Mouse (Mus musculus) myocyte (in vitro differentiated cells): ENCODE results near the gene Cpn2. TPM values are rescaled to one million over a fixed set of nuclear protein-coding genes. Genes with fewer than 3 reads are reported as not detected.

Experiments
- H3K27me3 ChIP-seq: one replicate; pipeline ENCODE4 v1.6.1; 2011; ENCODE audit not compliant: control insufficient read depth, insufficient read depth, insufficient read length
- H3K36me3 ChIP-seq: one replicate; pipeline ENCODE4 v1.6.1; 2011; ENCODE audit not compliant: control insufficient read depth, insufficient read depth
- H3K4me2 ChIP-seq: one replicate; pipeline ENCODE4 v1.6.1; 2011; ENCODE audit warnings: low read depth, control low read depth
- H3K4me3 ChIP-seq: one replicate; pipeline ENCODE4 v1.5.1; 2011; ENCODE audit warnings: mild to moderate bottlenecking, control low read depth, moderate library complexity
- H3K79me2 ChIP-seq: one replicate; pipeline ENCODE4 v1.6.1; 2011; ENCODE audit not compliant: control insufficient read depth, insufficient read depth
- H3ac ChIP-seq: one replicate; pipeline ENCODE4 v1.6.1; 2011; ENCODE audit not compliant: control insufficient read depth, insufficient read length
- CEBPB ChIP-seq: IDR thresholded peaks from 2 replicates; pipeline ENCODE4 v1.6.1; 2011; ENCODE audit warnings: mild to moderate bottlenecking, moderate library complexity; ENCODE audit not compliant: poor library complexity, insufficient read depth, severe bottlenecking
- E2F4 ChIP-seq: IDR thresholded peaks from one replicate; pipeline ENCODE4 v1.6.1; 2011; ENCODE audit warnings: mild to moderate bottlenecking, control low read depth, moderate library complexity; ENCODE audit not compliant: insufficient read depth
- MAX ChIP-seq: IDR thresholded peaks from one replicate; pipeline ENCODE4 v1.6.1; 2011; ENCODE audit warnings: low read depth, mild to moderate bottlenecking, control low read depth
- MYOD1 ChIP-seq, 3 experiments: IDR thresholded peaks; one replicate each; pipeline ENCODE4 v1.6.1; 2011; ENCODE audit warnings: control low read depth in 2 of 3, low read depth in 2 of 3, mild to moderate bottlenecking in 2 of 3, moderate library complexity in 1 of 3; ENCODE audit not compliant: insufficient read length in 2 of 3, control insufficient read depth in 1 of 3
- MYOG ChIP-seq, 3 experiments: IDR thresholded peaks; one replicate each; pipeline ENCODE4 v1.6.1; 2011; ENCODE audit warnings: control low read depth in 2 of 3, low read depth in 2 of 3, mild to moderate bottlenecking in 2 of 3; ENCODE audit not compliant: insufficient read length in 2 of 3, control insufficient read depth in 1 of 3, insufficient read depth in 1 of 3
- POLR2A ChIP-seq: IDR thresholded peaks from one replicate; pipeline ENCODE4 v1.6.1; 2011; ENCODE audit warnings: low read depth, mild to moderate bottlenecking, control low read depth, moderate library complexity; ENCODE audit not compliant: insufficient read length
- POLR2AphosphoS2 ChIP-seq: IDR thresholded peaks from one replicate; pipeline ENCODE4 v1.6.1; 2011; ENCODE audit warnings: low read depth, control low read depth; ENCODE audit not compliant: insufficient read length
- REST ChIP-seq: IDR thresholded peaks from one replicate; pipeline ENCODE4 v1.6.1; 2011; ENCODE audit warnings: mild to moderate bottlenecking, control low read depth, moderate library complexity; ENCODE audit not compliant: insufficient read depth, insufficient read length
- SRF ChIP-seq: IDR thresholded peaks from one replicate; pipeline ENCODE4 v1.6.1; 2011; ENCODE audit warnings: low read depth; ENCODE audit not compliant: control insufficient read depth, insufficient read length
- TCF12 ChIP-seq: IDR thresholded peaks from one replicate; pipeline ENCODE4 v1.6.1; 2011; ENCODE audit warnings: mild to moderate bottlenecking, control low read depth; ENCODE audit not compliant: poor library complexity, insufficient read depth, severe bottlenecking
- TCF3 ChIP-seq: IDR thresholded peaks from one replicate; pipeline ENCODE4 v1.6.1; 2011; ENCODE audit warnings: low read depth, control low read depth; ENCODE audit not compliant: insufficient read length
- USF1 ChIP-seq: IDR thresholded peaks from one replicate; pipeline ENCODE4 v1.6.1; 2011; ENCODE audit warnings: low read depth, mild to moderate bottlenecking, control low read depth, moderate library complexity
- polyA plus RNA-seq: library from polyadenylated mRNA; unstranded; fragments of >200 nt; fragmentation: generic; extraction: Trizol; gene quantifications from one replicate; pipeline ENCODE4 v1.2.1, GENCODE M21; 2012; ENCODE audit warnings: missing spikeins

Gene Cpn2
- polyA plus RNA-seq, 1 experiment: not detected

- H3K36me3 ChIP-seq: no peaks in the 10 kb centered on the region
- no peak overlapping the region for H3K4me2 ChIP-seq
- H3K79me2 ChIP-seq: no peaks in the 10 kb centered on the region
- H3ac ChIP-seq: no peak overlapping the region
- TF ChIP-seq USF1 (no peak), MYOD1 (IDR thresholded peaks at IDR 0.05; ENCODE audit: control insufficient read depth in 1 of 3, insufficient read length in 2 of 3, low read depth in 2 of 3) (no peak), MAX (no peak), TCF3 (no peak), POLR2AphosphoS2 (no peak), REST (no peak), TCF12 (no peak), MYOG (IDR thresholded peaks at IDR 0.05; ENCODE audit: control insufficient read depth in 1 of 3, insufficient read depth in 1 of 3, insufficient read length in 2 of 3, low read depth in 2 of 3) (no peak), SRF (no peak), POLR2A (no peak), CEBPB (no peak), E2F4 (no peak)
- H3K27me3 ChIP-seq: peaks cover 4% of the 10 kb centered on the region
- no peak overlapping the region for H3K4me3 ChIP-seq
These were observed 12.2 kb downstream of the Cpn2 start for GRCm38 (mm10) chr16:30255061-30255460.

- Histone ChIP-seq H3K4me2 (no peak overlapping the region), H3K36me3 (no peaks in the 10 kb centered on the region), H3K4me3 (no peak overlapping the region), H3ac (no peak overlapping the region), H3K27me3 (peaks cover 4% of the 10 kb centered on the region), H3K79me2 (no peaks in the 10 kb centered on the region)
- no peak for TF ChIP-seq MYOD1 (IDR thresholded peaks at IDR 0.05; ENCODE audit: control insufficient read depth in 1 of 3, insufficient read length in 2 of 3, low read depth in 2 of 3)
- no peak for TF ChIP-seq REST
- TF ChIP-seq POLR2AphosphoS2: no peak
- TF ChIP-seq USF1: no peak
- TF ChIP-seq POLR2A: no peak
- TF ChIP-seq MYOG (IDR thresholded peaks at IDR 0.05; ENCODE audit: control insufficient read depth in 1 of 3, insufficient read depth in 1 of 3, insufficient read length in 2 of 3, low read depth in 2 of 3): no peak
These were observed 13.4 kb downstream of the Cpn2 start for GRCm38 (mm10) chr16:30253900-30254299.

GRCm38 (mm10) chr16:30253374-30253773 is 13.9 kb downstream of the Cpn2 start:
- TF ChIP-seq MYOG (IDR thresholded peaks at IDR 0.05; ENCODE audit: control insufficient read depth in 1 of 3, insufficient read depth in 1 of 3, insufficient read length in 2 of 3, low read depth in 2 of 3): no peak
- TF ChIP-seq MYOD1 (IDR thresholded peaks at IDR 0.05; ENCODE audit: control insufficient read depth in 1 of 3, insufficient read length in 2 of 3, low read depth in 2 of 3): no peak
- Histone ChIP-seq H3K4me2 (no peak overlapping the region), H3K27me3 (peaks cover 4% of the 10 kb centered on the region), H3K36me3 (no peaks in the 10 kb centered on the region), H3K79me2 (no peaks in the 10 kb centered on the region), H3ac (no peak overlapping the region), H3K4me3 (no peak overlapping the region)

GRCm38 (mm10) chr16:30252003-30252418 is 15.3 kb downstream of the Cpn2 start:
- peaks cover 4% of the 10 kb centered on the region for H3K27me3 ChIP-seq
- no peak overlapping the region for H3ac ChIP-seq
- TF ChIP-seq E2F4: no peak
- TF ChIP-seq MYOG (IDR thresholded peaks at IDR 0.05; ENCODE audit: control insufficient read depth in 1 of 3, insufficient read depth in 1 of 3, insufficient read length in 2 of 3, low read depth in 2 of 3): peak in 1 of 3 experiments; percentile 8
- H3K4me3 ChIP-seq: peak overlapping the region; percentile 7
- H3K36me3 ChIP-seq: no peaks in the 10 kb centered on the region
- H3K79me2 ChIP-seq: no peaks in the 10 kb centered on the region
- H3K4me2 ChIP-seq: peak overlapping the region; percentile 77

- Histone ChIP-seq H3K4me2 (no peak overlapping the region), H3ac (no peak overlapping the region), H3K4me3 (no peak overlapping the region), H3K79me2 (no peaks in the 10 kb centered on the region), H3K36me3 (no peaks in the 10 kb centered on the region), H3K27me3 (peaks cover 4% of the 10 kb centered on the region)
- TF ChIP-seq E2F4 (no peak), USF1 (no peak), TCF12 (no peak), SRF (no peak), POLR2A (no peak), POLR2AphosphoS2 (no peak), MAX (no peak), MYOD1 (IDR thresholded peaks at IDR 0.05; ENCODE audit: control insufficient read depth in 1 of 3, insufficient read length in 2 of 3, low read depth in 2 of 3) (no peak), TCF3 (no peak)
These were observed 23.1 kb downstream of the Cpn2 start for GRCm38 (mm10) chr16:30244037-30244700.

- Histone ChIP-seq H3K36me3 (no peaks in the 10 kb centered on the region), H3ac (no peak overlapping the region), H3K27me3 (peaks cover 4% of the 10 kb centered on the region), H3K4me2 (no peak overlapping the region), H3K4me3 (no peak overlapping the region), H3K79me2 (no peaks in the 10 kb centered on the region)
- TF ChIP-seq USF1 (no peak), TCF12 (no peak), POLR2AphosphoS2 (no peak), E2F4 (no peak), MYOG (IDR thresholded peaks at IDR 0.05; ENCODE audit: control insufficient read depth in 1 of 3, insufficient read depth in 1 of 3, insufficient read length in 2 of 3, low read depth in 2 of 3) (no peak), CEBPB (no peak), TCF3 (no peak), REST (no peak), SRF (no peak), POLR2A (no peak), MAX (no peak), MYOD1 (IDR thresholded peaks at IDR 0.05; ENCODE audit: control insufficient read depth in 1 of 3, insufficient read length in 2 of 3, low read depth in 2 of 3) (no peak)
These were observed 25.7 kb downstream of the Cpn2 start for GRCm38 (mm10) chr16:30241623-30242022.
